Mouse (Mus musculus) left cerebral cortex, adult 11 months (tissue): Measurements from ENCODE around the gene Fbxw5.
A peak's percentile ranks its signal among the peaks of the same experiment; 100 is the strongest.

Experiments
- DNase-seq: peaks from one replicate; pipeline ENCODE4 v3.0.0; 2022; ENCODE audit warnings: low spot score

The Fbxw5 gene

GRCm38 (mm10) chr2:25477967-25478675 lies 22.4 kb upstream of the Fbxw5 start:
- DNase-seq: peak; percentile 63

- DNase-seq: no peak
Observed at GRCm38 (mm10) chr2:25479551-25480311, 20.8 kb upstream of the Fbxw5 start.

- no peak for DNase-seq
Observed at GRCm38 (mm10) chr2:25480541-25480940, 20.0 kb upstream of the Fbxw5 start.

- no peak for DNase-seq
Observed at GRCm38 (mm10) chr2:25482969-25483368, 17.6 kb upstream of the Fbxw5 start.

GRCm38 (mm10) chr2:25484901-25485647 lies 15.5 kb upstream of the Fbxw5 start:
- DNase-seq: no peak

GRCm38 (mm10) chr2:25487965-25488670 lies 12.4 kb upstream of the Fbxw5 start:
- DNase-seq: no peak

- no peak for DNase-seq
Observed at GRCm38 (mm10) chr2:25488671-25489068, 11.9 kb upstream of the Fbxw5 start.

GRCm38 (mm10) chr2:25492988-25493387 lies 7.6 kb upstream of the Fbxw5 start:
- no peak for DNase-seq

- DNase-seq: no peak
Observed at GRCm38 (mm10) chr2:25493476-25493961, 7.0 kb upstream of the Fbxw5 start, which contains the start of gene Lcn12. TSS of gene Lcn12 (minus strand) at chr2:25493911.

GRCm38 (mm10) chr2:25496462-25496861 lies 4.1 kb upstream of the Fbxw5 start:
- no peak for DNase-seq

GRCm38 (mm10) chr2:25497846-25498575 lies 2.5 kb upstream of the Fbxw5 start:
- no peak for DNase-seq

GRCm38 (mm10) chr2:25498622-25499478 lies 1.7 kb upstream of the Fbxw5 start:
- DNase-seq: no peak

GRCm38 (mm10) chr2:25500071-25500575 lies 427 bp upstream of the Fbxw5 start:
- DNase-seq: no peak

GRCm38 (mm10) chr2:25501593-25502486 lies 1.3 kb downstream of the Fbxw5 start, which contains the start of gene C8g:
TSS of gene C8g (minus strand) at chr2:25501719.
- no peak for DNase-seq

- DNase-seq: no peak
Observed at GRCm38 (mm10) chr2:25502726-25503125, 2.2 kb downstream of the Fbxw5 start.

- DNase-seq: no peak
Observed at GRCm38 (mm10) chr2:25504538-25504937, 4.0 kb downstream of the Fbxw5 start.

- DNase-seq: no peak
Observed at GRCm38 (mm10) chr2:25505000-25505399, 4.5 kb downstream of the Fbxw5 start.

GRCm38 (mm10) chr2:25505860-25506259 lies 5.3 kb downstream of the Fbxw5 start:
- DNase-seq: no peak

- DNase-seq: no peak
Observed at GRCm38 (mm10) chr2:25506964-25507363, 6.4 kb downstream of the Fbxw5 start.
